9 mouse cellular contexts compared by ENCODE assay signal in the genomic region with DNA sequence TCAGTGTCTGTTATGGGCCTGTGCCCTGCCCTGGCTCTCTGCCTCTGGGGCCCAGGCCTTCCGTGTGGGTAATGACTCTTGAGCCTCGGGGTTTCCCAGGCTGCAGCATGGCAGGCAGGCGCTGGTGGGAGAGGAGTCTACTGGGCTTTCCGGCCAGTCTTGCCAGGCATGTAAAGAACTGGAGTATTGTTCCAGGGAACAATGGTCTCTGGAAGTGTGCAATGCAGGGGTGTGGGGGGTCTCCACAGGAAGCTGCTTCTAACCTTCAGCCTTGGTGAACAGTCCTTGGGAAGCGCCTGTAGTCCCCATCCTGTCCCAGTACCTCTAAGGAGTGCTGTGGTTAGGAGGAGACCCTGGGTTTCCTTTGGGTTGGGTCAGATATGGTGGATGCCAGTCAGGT. TPM values are rescaled to one million over a fixed set of nuclear protein-coding genes. Genes with fewer than 3 reads are reported as not detected.
DNase-seq lines count a peak whose midpoint lies in the region; ATAC-seq and TF ChIP-seq lines count a peak whose summit lies in the region.
"Had no signal": no experiment of that assay in that cellular context is flagged by ENCODE, and none has a peak within 500 bp of the region (broad histone marks: within the 10 kb centered on the region; RNA-seq: fewer than 3 reads in every experiment).

No protein-coding gene starts in this region.

- peak overlapping the region; percentile 81 for H3K9ac ChIP-seq in forebrain, embryonic 11.5 days (ENCODE audit: low read length)
- H3K9ac ChIP-seq in hindbrain, postnatal 0 days (replicated peaks; ENCODE audit: low read length), result peak overlapping the region; percentile 46; the same call in 1 of the 2 replicates
- H3K9ac ChIP-seq in midbrain, embryonic 14.5 days (replicated peaks; ENCODE audit: low read length), result peak overlapping the region; percentile 59

- H3K4me1 ChIP-seq in kidney, adult 2 months (ENCODE audit: control insufficient read depth, insufficient read depth, low read length), result no peaks in the 10 kb centered on the region; the same call in 1 of the 2 replicates
- peaks cover 45% of the 10 kb centered on the region for H3K4me1 ChIP-seq in forebrain, embryonic 11.5 days (replicated peaks; ENCODE audit: control insufficient read depth, insufficient read depth, low read length)
- peaks cover 17% of the 10 kb centered on the region for H3K4me1 ChIP-seq in hindbrain, postnatal 0 days (ENCODE audit: insufficient read depth, low read length)
- H3K4me1 ChIP-seq in midbrain, embryonic 14.5 days (ENCODE audit: control insufficient read depth, insufficient read depth, low read length), result peaks cover 59% of the 10 kb centered on the region

- no peak for TF ChIP-seq CTCF in kidney, adult 2 months (conservative IDR thresholded peaks at IDR 0.05; ENCODE audit: insufficient read depth, insufficient read length, low read depth, low read length)
- TF ChIP-seq CTCF in hindbrain, postnatal 0 days (IDR thresholded peaks at IDR 0.05; ENCODE audit: low read depth), result no peak

- no peak for ATAC-seq in forebrain, embryonic 11.5 days (replicated peaks; ENCODE audit: low FRiP score)
- ATAC-seq in hindbrain, postnatal 0 days, result no peak
- no peak for ATAC-seq in midbrain, embryonic 14.5 days (ENCODE audit: low FRiP score, low TSS enrichment)

- peak overlapping the region; percentile 95 for H3K4me2 ChIP-seq in forebrain, embryonic 11.5 days (ENCODE audit: low read depth, low read length, severe bottlenecking)
- H3K4me2 ChIP-seq in hindbrain, postnatal 0 days (ENCODE audit: low read depth, low read length), result peak overlapping the region; percentile 81
- peak overlapping the region; percentile 85 for H3K4me2 ChIP-seq in midbrain, embryonic 14.5 days (ENCODE audit: low read length)

- H3K4me3 ChIP-seq in kidney, adult 2 months (ENCODE audit: insufficient read depth, low read depth, low read length), result peak overlapping the region; percentile 48
- peak overlapping the region; percentile 61 for H3K4me3 ChIP-seq in forebrain, embryonic 11.5 days (ENCODE audit: low read depth, low read length)
- H3K4me3 ChIP-seq in hindbrain, postnatal 0 days (ENCODE audit: low read length), result peak overlapping the region; percentile 52
- H3K4me3 ChIP-seq in midbrain, embryonic 14.5 days (replicated peaks; ENCODE audit: low read depth, low read length), result peak overlapping the region; percentile 57

- H3K36me3 ChIP-seq in kidney, adult 2 months (ENCODE audit: control insufficient read depth, insufficient read depth, low read length), result no peaks in the 10 kb centered on the region
- no peaks in the 10 kb centered on the region; the same call in 1 of the 2 replicates for H3K36me3 ChIP-seq in forebrain, embryonic 11.5 days (ENCODE audit: control insufficient read depth, insufficient read depth, low read length)
- H3K36me3 ChIP-seq in hindbrain, postnatal 0 days (ENCODE audit: insufficient read depth, low read length), result no peaks in the 10 kb centered on the region
- H3K36me3 ChIP-seq in midbrain, embryonic 14.5 days (ENCODE audit: control insufficient read depth, insufficient read depth, low read length), result no peaks in the 10 kb centered on the region

- H3K27ac ChIP-seq in kidney, adult 2 months (ENCODE audit: insufficient read depth, low read depth, low read length), result no peak overlapping the region
- H3K27ac ChIP-seq in forebrain, embryonic 11.5 days (ENCODE audit: low read depth, low read length), result peak overlapping the region; percentile 6; the same call in 1 of the 2 replicates
- H3K27ac ChIP-seq in hindbrain, postnatal 0 days, result no peak overlapping the region
- peak overlapping the region; percentile 72; the same call in 1 of the 2 replicates for H3K27ac ChIP-seq in midbrain, embryonic 14.5 days (replicated peaks; ENCODE audit: low read depth, low read length)

- no peaks in the 10 kb centered on the region; the same call in 1 of the 2 replicates for H3K27me3 ChIP-seq in kidney, adult 2 months (replicated peaks; ENCODE audit: control insufficient read depth, insufficient read depth, low read length)
- H3K27me3 ChIP-seq in forebrain, embryonic 11.5 days (ENCODE audit: control insufficient read depth, insufficient read depth, low read length), result peaks cover 27% of the 10 kb centered on the region
- peaks cover 14% of the 10 kb centered on the region for H3K27me3 ChIP-seq in hindbrain, postnatal 0 days (ENCODE audit: insufficient read depth, low read length)
- peaks cover 22% of the 10 kb centered on the region for H3K27me3 ChIP-seq in midbrain, embryonic 14.5 days (ENCODE audit: control insufficient read depth, insufficient read depth, low read length)

- no peaks in the 10 kb centered on the region for H3K9me3 ChIP-seq in forebrain, embryonic 11.5 days (ENCODE audit: control insufficient read depth, low read length)
- H3K9me3 ChIP-seq in hindbrain, postnatal 0 days (ENCODE audit: low read length), result no peaks in the 10 kb centered on the region
- H3K9me3 ChIP-seq in midbrain, embryonic 14.5 days (ENCODE audit: control insufficient read depth, low read length), result no peaks in the 10 kb centered on the region

- no peak for TF ChIP-seq POLR2A in kidney, adult 2 months (IDR thresholded peaks at IDR 0.05; ENCODE audit: low read depth, low read length)

- 45% methylated on average over 5 of the region's 5 CpGs for WGBS in kidney, adult 2 months
- WGBS in forebrain, embryonic 11.5 days, result 17% methylated on average over 5 of the region's 5 CpGs
- 42% methylated on average over 5 of the region's 5 CpGs for WGBS in hindbrain, postnatal 0 days
- 26% methylated on average over 5 of the region's 5 CpGs for WGBS in midbrain, embryonic 14.5 days

- no peak for DNase-seq in kidney, adult 2 months
- DNase-seq in kidney, postnatal 25 days, result no peak
- DNase-seq in forebrain, embryonic 11.5 days (ENCODE audit: low spot score), result no peak
- DNase-seq in hindbrain, postnatal 0 days (ENCODE audit: low spot score), result no peak
- no peak for DNase-seq in midbrain, embryonic 14.5 days
- DNase-seq in yolk sac, embryonic 10.5 days (ENCODE audit: low spot score), result no peak
- no peak for DNase-seq in adrenal gland, postnatal 10 days
- no peak for DNase-seq in layer of hippocampus, postnatal 25 days (ENCODE audit: extremely low spot score in 1 of 2, low spot score in 1 of 2)
- DNase-seq: thymus, postnatal 4 days had no signal

RNA-seq across cellular contexts. Expression of gene Kif26a, which starts 1.4 kb away (rescaled TPM):
- 3.8 and 4.2 TPM in 2 replicates for polyA plus RNA-seq in kidney, adult 2 months (2012; rRNA removed)
- polyA plus RNA-seq in forebrain, embryonic 11.5 days (2014; fragmentation: Nextera tagmentation; extraction: Ambion mirVana), result 6.4 and 7.1 TPM in 2 replicates
- 25.1 and 26.3 TPM in 2 replicates for total RNA-seq in hindbrain, postnatal 0 days (2014; rRNA removed)
- 1.8 and 1.9 TPM in 2 replicates for polyA plus RNA-seq in hindbrain, postnatal 0 days (2015; fragmentation: Nextera tagmentation; extraction: Ambion mirVana)
- polyA plus RNA-seq in midbrain, embryonic 14.5 days (2014; fragmentation: Nextera tagmentation; extraction: Ambion mirVana), result 6.2 and 7.2 TPM in 2 replicates
- 10 to 100 TPM; 20.0 to 25.4 TPM for total RNA-seq in adrenal gland, postnatal 10 days (2021)
- total RNA-seq in layer of hippocampus, postnatal 25 days (2021), result 1 to 10 TPM; 5.2 to 6.6 TPM

RNA-seq across cellular contexts. Expression of gene Aspg, which starts 40.9 kb away (rescaled TPM):
- 39.2 and 52.5 TPM in 2 replicates for polyA plus RNA-seq in kidney, adult 2 months (2012; rRNA removed)
- polyA plus RNA-seq in forebrain, embryonic 11.5 days (2014; fragmentation: Nextera tagmentation; extraction: Ambion mirVana), result 0.29 and 1.1 TPM in 2 replicates
- total RNA-seq in hindbrain, postnatal 0 days (2014; rRNA removed), result 1.8 and 7.8 TPM in 2 replicates
- 1.8 and 2.2 TPM in 2 replicates for polyA plus RNA-seq in hindbrain, postnatal 0 days (2015; fragmentation: Nextera tagmentation; extraction: Ambion mirVana)
- polyA plus RNA-seq in midbrain, embryonic 14.5 days (2014; fragmentation: Nextera tagmentation; extraction: Ambion mirVana), result not detected in 2 replicates
- total RNA-seq in adrenal gland, postnatal 10 days (2021), result 10 to 100 TPM; 24.1 to 26.0 TPM
- total RNA-seq in layer of hippocampus, postnatal 25 days (2021), result 1 to 10 TPM; 1.4 to 3.5 TPM

Comparison
In these comparisons a context has a peak if more than half of its experiments do, and no peak if none do; other contexts are left out.
1. H3K27ac ChIP-seq: peak in forebrain, embryonic 11.5 days (single experiment) and midbrain, embryonic 14.5 days (single experiment); none in kidney, adult 2 months (single experiment) and hindbrain, postnatal 0 days (single experiment).
2. RNA of gene Aspg, which starts 40.9 kb away (polyA plus RNA-seq): 39.2 to 52.5 TPM in kidney, adult 2 months; 1.8 to 2.2 TPM in hindbrain, postnatal 0 days, 0.29 to 1.1 TPM in forebrain, embryonic 11.5 days and not detected in midbrain, embryonic 14.5 days; every median in the first group is over 10 times any median in the second.
3. Peak in every context shown above with its lines, with median percentiles within 50 percentile points of each other: H3K4me3 ChIP-seq, H3K4me2 ChIP-seq and H3K9ac ChIP-seq.